Mouse (Mus musculus) adrenal gland, adult 18-20 months (tissue): Measurements from ENCODE around the gene Tlk1. TPM values are rescaled to one million over a fixed set of nuclear protein-coding genes. Genes with fewer than 3 reads are reported as not detected.
"Not testable (repeated sequence)": the region's sequence is repeated elsewhere in the genome, so short reads cannot be mapped to it uniquely, and the experiment has no call there.

Experiments
- DNase-seq, 2 experiments: peaks; one replicate each; pipeline ENCODE4 v3.0.0; 2021 to 2022; ENCODE audit warnings: low spot score in 2 of 2
- total RNA-seq, 2 experiments: library from RNA; stranded (reverse); gene quantifications; 1 replicate in 1 of 2; 2 replicates in 1 of 2; pipeline ENCODE4 v1.2.3; 2021

The Tlk1 gene
- total RNA-seq, 2 experiments from 2014 or later = 37.6 to 52.5 TPM

DNA sequence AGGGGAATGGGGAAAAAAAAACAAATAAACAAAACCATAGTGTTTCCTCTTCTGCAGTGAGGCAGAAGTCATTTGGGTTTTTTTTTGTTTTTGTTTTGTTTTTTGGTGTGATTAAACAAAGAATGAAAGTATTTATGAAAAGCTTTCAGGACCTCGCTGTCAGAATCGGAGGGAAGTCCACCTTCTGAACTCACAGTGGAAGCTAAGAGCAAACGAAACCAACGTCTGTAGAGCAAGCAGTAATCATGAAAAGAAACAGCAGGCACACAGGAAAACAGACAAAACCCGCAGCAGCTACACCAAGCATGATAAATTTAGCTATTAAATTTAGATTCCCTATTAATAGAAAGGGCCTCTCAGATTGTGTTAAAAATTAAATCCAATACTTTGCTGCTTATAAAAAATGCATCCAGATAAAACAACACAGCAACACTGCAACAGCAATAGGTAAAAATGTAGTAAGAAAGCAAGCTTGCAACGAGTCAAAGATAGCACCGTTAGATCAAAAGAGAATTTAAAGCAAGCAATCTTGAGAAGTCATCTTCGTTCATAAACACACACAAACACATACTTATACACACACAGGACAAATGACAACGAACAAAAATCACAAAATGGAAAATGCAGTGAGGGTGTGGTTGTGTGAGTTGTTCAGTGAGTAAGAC is 10.2 kb upstream of the Tlk1 start:
- no peak for DNase-seq

DNA sequence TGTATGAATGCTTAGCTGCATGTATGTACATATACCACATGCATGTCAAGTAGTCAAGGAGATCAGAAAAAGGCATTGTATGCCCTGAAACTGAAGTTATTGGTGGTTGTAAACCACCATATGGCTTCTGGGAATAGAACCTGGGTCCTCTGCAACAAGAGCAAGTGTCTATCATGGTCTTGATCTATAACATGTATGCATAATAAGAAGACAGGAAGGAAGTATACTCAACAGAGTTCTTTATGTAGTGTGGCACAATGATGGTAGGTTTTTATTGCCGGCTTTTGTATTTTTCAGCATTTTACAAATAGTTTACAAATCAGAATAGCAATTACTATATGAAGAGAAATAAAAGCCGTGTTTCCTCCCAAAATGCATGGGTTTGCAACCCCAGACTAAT is 9.7 kb upstream of the Tlk1 start:
- no peak for DNase-seq

- no peak for DNase-seq
These were observed 7.7 kb upstream of the Tlk1 start for GRCm38 (mm10) chr2:70833261-70833660.

- no peak for DNase-seq
These were observed 6.3 kb upstream of the Tlk1 start for GRCm38 (mm10) chr2:70831709-70832350.

DNA sequence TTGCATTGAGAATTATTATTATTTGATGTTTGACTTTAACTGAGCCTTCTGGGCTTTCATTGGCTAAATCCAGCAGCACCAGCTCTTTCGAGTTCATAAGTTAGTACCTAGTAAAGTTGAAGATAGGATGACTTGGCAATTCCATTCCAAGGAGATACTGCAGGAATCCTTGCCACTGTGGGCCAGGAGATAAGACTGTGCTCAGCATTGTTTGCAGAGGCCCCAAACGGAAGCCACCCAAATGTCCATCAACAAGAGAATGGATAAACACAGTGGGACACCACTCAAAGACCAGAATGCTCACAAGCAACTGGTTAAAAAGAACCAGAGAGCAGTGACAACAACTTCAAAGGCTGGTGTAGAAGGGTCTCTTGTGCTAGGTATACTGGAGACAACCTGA is 5.2 kb upstream of the Tlk1 start:
- DNase-seq = no peak

- no peak for DNase-seq
These were observed 4.5 kb upstream of the Tlk1 start for GRCm38 (mm10) chr2:70829946-70830610.

- no peak for DNase-seq
These were observed 2.3 kb upstream of the Tlk1 start for GRCm38 (mm10) chr2:70827780-70828179.

- DNase-seq = no peak
These were observed 1.1 kb upstream of the Tlk1 start for GRCm38 (mm10) chr2:70826436-70827230.

DNA sequence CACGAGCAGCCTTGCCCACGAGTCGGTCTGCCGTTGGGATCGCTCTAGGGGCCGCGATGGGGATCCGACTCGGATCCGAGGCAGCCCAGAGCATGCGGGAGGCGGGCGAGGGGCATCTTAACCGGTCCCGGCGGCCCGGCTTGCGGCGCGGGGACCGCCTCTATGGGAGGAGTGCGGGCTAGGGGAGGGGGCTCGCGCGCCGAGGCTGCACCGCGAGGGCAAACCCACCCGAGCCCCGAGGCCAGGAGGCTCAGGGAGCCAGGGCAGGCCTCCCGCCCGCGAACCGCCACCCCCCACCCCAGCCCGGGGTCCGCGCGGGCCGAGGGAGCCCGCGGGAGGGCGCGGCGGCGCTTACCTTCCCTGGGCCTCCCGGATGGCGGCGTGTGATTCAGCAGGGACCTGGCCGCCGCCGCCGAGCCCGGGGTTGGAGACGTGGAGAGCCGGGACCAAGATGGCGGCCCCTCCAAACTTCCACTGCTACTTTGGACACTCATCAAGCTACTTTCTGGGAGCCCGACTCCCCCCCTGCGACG is 624 bp downstream of the Tlk1 start:
- peak; percentile 62 to 71 for DNase-seq

DNA sequence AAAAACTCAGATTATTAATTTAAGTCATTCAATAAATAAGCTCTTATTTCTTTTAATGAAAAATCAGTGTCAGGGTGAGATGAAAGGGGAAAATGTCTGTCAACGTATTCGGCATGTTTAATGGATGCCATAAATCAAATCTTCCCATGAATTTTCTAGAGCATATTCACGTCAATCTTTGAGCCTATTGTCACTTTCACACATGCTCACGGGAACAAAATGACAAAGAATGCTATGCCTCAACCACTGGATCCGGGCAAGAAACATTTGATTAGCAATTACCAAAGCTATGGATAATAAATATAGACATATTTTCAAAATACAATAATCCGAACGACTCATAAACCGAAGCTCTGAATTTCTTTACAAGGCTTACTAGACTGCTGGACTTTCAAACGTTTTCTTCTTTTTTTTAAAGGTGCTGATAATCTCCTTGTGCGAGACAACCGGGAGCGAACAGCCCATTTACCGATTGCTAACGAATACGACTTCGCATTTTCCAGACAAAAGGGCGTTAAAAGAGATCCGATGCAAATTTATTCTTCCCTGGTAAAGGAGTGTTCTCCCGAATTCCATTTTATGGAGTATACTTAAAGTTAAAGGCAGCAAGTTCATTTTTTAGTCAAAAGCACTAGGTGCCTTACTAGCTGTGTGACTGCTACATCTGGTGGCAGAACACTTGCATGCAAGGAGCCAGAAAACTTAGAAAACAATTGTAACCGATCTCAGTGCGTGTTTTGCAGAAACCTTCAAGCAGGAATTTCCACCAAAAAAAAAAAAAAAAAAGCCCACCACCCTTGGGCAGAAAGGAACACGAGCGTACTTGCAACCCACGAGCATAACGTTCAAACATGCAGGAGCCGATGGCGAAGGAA is 1.4 kb downstream of the Tlk1 start:
- DNase-seq = no peak

DNA sequence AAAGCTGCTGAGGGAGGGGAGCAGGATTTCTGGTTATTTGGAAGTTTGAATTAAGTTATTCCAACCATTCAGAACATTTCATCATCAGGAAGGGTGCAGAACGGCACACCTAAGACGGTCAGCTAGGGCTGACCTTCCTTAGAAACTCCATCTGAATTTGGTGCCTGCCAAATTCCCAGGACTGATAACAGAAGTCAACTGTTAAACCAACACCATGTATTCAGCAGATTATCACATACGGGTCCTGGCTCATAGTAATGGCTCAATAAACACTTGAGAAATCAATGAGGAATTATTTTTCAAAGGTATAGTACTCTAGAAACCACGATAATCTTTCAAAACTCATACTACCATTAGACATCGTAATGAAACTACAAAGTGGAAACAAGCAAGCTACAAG is 2.1 kb downstream of the Tlk1 start:
- no peak for DNase-seq

- DNase-seq = no peak
These were observed 8.6 kb downstream of the Tlk1 start for GRCm38 (mm10) chr2:70816939-70817338.

- DNase-seq = no peak
These were observed 9.5 kb downstream of the Tlk1 start for GRCm38 (mm10) chr2:70816016-70816415.

DNA sequence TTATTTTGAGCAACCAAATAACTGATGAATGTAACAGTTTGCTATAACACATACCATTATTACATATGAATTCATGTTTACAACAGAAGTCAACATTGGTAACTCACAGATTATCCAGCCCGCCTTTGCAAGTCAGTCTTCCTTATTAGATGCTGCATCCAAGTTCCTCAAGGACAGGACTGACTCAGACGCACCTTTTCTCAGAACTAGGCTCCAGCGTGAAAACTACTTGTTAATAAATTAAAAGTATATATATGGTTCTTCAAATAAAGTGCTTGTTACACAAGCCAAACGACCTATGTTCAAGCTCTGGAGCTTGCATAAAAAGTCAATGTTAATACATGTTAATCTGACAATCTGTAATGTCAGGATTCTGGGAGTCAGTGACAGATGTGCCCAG is 11.9 kb downstream of the Tlk1 start:
- DNase-seq = no peak

- no peak for DNase-seq
These were observed 14.1 kb downstream of the Tlk1 start for GRCm38 (mm10) chr2:70811476-70811875.

DNA sequence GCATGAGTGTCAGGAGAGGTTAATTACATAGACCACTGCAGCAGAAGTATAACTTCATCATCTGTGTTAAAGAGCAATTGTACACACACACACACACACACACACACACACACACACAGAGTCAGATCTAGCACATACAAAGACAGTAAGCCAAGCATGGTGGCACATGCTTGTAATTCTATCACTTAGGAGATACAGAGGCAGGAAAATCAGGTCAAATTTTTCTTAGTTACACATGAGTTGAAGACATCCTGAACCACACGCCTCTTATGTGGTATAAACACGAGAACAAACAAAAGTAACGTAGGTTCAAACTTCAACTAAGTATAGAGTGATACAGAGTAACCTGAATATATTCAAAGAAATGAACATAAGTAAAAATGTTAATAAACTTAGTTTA is 15.6 kb downstream of the Tlk1 start:
- DNase-seq = no peak

- no peak for DNase-seq
These were observed 16.8 kb downstream of the Tlk1 start for GRCm38 (mm10) chr2:70808681-70809080.

GRCm38 (mm10) chr2:70807678-70808077 is 17.9 kb downstream of the Tlk1 start:
- not testable (repeated sequence) for DNase-seq

GRCm38 (mm10) chr2:70806020-70806419 is 19.5 kb downstream of the Tlk1 start:
- DNase-seq = no peak

DNA sequence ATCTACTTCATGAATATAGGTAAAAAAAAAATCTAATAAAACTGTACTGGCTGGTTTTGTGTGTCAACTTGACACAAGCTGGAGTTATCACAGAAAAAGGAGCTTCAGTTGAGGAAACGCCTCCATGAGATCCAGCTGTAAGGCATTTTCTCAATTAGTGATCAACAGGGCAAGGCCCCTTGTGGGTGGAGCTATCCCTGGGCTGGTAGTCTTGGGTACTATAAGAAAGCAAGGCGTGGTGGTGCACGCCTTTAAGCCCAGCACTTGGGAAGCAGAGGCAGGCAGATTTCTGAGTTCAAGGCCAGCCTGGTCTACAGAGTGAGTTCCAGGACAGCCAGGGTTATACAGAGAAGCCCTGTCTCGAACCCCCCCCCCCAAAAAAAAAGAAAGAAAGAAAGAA is 21.8 kb downstream of the Tlk1 start:
- DNase-seq = not testable (repeated sequence)
